Mouse (Mus musculus) frontal cortex, postnatal 14 days (tissue): ENCODE data around the gene Cpsf7.
A peak's percentile ranks its signal among the peaks of the same experiment; 100 is the strongest.

Experiments
- DNase-seq, 2 experiments: peaks; one replicate each; pipeline ENCODE4 v3.0.0; 2022; ENCODE audit warnings: low spot score in 2 of 2

Cpsf7 gene

DNA sequence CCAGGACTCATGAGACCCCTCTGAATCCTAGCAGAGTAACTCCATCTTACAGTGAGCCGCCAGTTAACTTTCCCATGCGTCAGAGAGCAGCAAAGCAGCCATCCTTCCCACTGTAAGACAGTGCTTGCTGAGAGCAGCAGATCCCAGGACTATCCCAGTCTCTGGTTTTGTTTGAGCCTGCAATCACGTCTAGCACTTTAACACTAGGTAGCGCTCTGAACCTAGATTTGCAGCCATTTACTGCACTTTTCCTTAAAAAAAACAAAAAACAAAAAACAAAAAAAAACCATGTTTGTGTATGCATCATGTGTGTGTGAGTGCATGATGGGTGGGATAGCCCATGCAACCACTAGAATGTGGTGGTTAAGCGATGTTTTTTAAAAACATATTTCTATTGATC lies 35.0 kb downstream of the Cpsf7 start:
- DNase-seq, result no peak

DNA sequence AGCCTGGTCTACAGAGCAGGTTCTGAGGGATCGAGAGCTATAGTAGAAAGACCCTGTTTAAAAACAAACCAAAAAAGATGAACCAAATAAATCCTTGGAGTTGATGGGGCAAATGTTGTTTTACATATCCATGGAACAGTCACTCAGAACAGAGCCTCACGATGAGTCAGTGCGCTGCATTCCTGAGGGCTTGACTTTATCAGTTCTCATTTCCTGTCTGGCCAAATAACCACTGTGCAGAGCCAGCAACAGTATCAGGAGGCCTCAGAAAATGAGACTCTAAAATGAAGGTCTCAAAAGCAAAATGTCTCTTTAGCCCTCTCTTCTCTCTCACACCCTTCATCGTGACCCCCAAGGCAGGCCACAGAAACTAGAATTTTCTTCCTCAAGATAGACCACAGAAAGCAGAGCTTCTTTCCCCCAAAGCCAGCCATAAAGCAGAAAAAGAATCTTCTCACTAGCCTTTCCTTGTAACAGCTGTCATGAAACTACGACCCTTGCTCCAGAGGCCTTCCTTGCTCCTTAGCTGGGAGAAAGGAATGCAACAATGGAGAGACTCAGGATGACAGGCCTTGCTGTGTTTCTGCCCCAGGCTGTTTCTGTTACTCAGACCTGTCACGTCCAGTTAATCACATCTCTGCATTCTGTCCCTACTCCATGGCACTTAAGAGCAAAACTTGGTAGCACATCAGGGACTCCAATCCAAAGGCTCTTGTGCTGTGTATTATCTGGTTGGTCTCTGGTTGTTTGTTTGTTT lies 36.7 kb downstream of the Cpsf7 start:
- no peak for DNase-seq

DNA sequence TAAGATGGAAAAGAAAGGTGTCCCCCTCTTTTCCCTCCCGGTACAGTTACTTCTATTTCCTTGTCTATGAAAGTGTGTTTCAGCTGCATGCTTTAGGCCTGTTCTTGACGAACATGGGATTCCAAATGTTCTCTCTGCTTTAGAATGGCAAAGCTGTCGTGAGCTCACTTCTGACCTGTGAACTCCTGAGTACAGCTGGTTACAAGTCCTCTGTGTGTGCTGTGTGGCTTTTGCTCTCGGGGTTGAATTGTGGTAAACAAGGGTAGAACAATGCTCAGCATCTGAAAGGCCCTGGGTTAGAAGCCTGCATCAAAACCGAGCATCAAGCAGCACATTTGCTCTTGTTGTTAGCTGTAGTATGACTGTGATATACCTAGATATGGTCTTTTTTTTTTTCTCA lies 37.3 kb downstream of the Cpsf7 start:
- no peak for DNase-seq

DNA sequence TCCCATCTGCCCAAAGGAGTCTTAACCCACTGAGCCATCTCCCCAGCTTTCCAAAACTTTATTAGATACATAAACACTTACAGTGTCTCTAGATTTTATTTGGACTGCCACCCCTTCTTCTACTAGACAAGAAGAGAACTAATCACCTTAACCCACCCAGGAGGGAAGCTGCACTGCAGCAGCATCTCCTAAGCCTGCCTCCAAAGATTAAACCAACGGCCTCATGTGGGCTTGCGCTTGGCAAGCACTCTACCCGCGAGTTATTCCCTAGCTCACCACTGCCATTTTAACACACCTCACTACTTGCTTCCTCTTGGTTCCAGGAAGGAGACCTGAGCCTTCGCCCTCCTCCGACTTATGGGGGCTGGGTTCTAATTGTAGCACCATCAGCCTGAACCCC lies 39.2 kb downstream of the Cpsf7 start:
- DNase-seq, result no peak

DNA sequence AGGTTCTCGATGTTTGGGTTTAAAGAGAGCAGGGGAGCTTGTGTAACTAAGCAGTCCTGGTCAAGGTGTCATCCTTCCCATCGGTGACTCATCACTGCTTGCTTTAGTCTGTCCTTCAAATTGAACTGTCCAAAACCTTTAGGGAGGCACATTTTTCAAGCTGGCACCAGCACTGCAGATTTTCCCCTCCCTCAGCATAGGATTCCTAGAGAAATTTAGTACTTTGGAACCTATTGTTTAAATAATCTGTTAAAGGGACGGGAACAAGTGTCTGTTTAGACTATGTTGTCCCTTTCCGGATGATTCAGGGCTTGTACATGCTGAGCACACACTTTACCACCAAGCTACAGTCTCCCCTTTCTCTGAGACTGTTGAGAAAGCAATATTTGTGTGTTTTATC lies 40.2 kb downstream of the Cpsf7 start:
- no peak for DNase-seq

DNA sequence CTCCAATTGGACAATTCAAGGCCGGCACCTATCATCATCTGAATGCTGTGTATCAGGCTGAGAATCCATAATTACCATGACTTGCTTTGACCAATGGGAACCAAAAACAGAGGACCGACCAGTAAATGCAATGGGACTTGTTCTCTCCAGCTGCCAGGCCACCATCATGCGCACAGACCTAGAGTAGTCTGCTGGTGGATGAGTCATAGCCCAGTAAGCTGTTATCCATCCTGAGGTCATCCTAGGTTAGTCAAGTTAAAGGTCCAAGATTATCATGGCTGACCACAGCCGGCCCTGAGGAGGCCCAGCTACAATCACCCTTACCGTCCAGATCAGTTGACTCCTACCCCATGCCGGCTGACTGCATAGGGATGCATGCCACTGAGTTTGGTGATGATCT lies 44.6 kb downstream of the Cpsf7 start:
- no peak for DNase-seq

DNA sequence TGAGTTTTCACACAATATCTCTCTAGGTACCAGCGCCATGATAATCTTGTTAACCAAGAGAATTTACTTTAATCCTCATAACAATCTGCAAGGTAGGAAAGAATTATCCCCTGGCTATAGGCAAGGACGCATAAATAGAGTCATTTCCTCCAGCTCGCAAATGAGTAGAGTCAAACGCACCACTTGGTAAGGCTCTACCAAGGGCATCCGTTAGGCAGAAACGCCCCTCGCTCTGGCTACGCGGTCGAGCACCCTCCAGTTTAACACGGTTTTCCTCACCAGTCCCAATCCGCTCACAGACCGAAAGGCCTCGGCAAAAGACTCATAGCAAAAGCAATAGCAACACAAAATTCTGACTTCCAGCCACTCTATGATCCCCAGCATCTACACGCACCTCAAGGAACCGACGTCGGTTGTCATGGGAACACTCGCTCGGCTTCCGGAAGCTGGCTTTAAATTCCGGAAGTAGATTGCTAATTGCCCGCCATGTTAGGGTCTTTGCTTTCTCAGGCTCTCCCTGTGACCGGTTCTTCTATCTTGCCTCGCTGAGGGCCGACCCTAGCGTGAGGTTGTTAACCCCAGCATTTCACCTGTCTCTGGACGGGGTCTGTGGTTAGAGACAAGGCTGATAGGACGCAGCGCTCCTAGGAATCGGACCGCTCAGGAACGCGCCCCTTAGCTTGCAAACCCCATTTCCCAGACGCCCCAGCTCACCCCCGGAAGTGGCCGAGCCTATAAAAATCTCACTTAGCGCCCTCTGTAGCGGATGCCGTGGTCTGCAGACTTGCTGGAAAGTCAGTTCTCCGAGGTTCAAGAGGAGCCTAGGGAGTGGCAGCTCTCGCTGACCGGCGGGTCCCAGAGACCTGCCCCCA lies 51.9 kb downstream of the Cpsf7 start, which contains the start of the genes Cyb561a3 and Tmem138:
TSS of gene Cyb561a3 (plus strand) at position 483 of the 872 bp plus-strand sequence.
TSS of gene Tmem138 (minus strand) at position 673 of the 872 bp plus-strand sequence.
- DNase-seq, result peak; percentile 85 to 93

DNA sequence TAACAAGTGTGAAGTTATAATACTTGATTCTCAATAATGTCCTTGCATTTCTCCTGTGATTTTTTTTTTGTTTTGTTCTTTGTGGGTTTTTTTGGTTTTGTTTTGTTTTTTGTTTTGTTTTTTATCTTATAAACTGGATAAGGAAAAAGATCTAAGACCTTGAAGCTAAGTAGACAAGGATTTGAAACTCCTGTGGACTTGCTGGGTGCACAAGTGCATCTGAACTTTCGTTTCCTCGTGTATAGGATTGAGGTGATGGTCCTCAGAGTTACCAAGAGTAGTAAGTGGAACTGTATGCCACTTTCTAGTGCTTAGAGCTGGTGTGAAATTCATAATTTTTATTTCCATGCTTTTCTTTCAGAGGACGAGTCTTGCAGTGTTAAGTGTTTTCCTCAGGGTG lies 55.0 kb downstream of the Cpsf7 start:
- no peak for DNase-seq

DNA sequence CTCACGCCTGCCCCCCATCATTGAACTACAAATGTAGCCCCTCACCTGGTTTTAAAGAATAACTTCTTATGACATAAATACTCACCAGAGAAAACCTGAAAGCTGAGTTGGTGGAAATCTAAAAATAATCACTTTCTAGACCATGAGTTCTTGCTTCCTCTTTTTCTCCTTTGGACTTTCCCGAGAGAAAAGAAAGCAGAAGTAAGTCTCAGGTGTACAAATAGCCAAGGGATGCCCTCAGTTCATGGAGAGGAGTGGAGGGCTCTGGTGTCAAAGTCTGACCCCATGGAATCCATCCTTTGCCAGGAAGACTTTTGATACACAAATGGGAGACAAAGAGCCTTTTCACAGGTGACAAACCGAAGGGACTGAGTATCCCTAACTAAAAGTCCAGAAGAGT lies 55.7 kb downstream of the Cpsf7 start:
- no peak for DNase-seq

DNA sequence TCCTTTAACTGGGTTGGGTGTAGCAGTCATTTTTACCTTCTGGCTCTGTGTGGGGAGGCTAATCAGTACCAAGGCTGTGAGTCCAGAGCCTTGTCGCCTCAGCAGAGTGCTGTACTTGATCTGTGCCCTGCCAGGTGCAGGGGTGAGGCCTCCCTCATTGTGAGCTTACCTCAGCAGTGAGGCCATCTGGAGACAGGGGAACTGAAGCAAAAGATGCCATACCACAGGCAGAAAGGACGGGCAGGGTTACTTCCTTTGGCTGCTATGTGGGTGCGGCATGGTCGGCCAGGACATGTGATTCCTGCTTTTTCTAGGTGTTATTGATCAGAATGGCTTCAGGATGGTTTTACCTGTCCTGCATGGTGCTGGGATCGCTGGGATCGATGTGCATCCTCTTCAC lies 56.9 kb downstream of the Cpsf7 start:
- DNase-seq, result no peak

DNA sequence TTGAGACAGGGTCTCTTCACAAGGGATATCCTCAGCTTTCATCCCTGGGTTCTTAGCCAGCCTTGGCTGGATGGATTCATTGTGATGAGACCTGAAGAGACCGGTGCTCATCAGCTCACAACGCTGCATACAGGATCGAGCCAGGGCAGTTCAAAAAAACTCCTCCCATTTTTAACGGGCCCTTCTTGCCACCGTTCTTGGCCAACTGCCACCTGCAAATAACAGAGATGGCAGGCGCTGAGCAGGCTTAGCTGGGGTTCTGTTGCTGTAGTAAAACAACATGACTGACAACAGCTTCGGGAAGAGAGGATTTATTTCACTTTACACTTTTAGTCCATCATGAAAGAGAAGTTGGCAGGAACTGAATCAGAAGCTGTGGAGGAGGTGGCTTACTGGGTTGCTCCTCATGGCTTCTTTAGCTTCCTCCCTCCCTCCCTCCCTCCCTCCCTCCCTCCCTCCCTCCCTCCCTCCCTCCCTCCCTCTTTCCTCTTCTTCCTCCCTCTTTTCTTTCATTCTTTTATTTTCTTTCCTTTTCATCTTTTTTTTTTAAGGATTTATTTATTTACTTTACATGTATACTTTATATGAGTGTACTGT lies 58.6 kb downstream of the Cpsf7 start:
- DNase-seq, result no peak

DNA sequence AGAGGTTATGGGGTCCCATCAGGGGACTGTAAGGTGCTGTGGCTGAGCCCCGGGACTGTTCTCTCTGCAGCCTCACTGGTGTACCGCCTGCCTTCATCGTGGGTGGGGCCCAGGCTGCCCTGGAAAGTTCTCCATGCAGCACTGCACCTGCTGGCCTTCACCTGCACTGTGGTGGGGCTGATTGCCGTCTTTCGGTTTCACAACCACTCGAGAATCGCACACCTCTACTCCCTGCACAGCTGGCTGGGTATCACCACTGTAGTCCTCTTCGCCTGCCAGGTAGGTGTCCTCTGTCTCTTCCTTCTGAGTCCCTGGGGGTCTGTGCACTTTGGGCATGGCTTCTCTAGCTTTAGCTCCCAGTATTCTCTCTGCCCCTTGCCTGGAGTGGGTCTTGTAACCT lies 60.0 kb downstream of the Cpsf7 start:
- DNase-seq, result no peak

DNA sequence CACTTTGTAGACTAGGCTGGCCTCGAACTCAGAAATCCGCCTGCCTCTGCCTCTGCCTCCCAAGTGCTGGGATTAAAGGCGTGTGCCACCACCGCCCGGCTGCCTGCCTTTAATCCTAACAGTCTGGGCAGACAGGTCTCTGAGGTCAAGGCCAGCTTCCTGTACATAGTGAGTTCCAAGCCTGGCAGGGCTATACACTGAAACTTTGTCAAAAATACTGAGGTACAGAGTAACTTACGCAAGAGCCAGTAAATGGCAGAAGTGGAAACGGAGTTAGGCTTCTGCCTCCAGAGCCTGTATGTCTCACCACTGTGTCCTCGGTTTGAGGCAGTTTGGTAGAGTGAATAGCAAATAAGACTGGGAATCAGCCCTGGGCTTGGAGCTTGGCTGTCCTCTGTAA lies 62.2 kb downstream of the Cpsf7 start:
- DNase-seq, result no peak

DNA sequence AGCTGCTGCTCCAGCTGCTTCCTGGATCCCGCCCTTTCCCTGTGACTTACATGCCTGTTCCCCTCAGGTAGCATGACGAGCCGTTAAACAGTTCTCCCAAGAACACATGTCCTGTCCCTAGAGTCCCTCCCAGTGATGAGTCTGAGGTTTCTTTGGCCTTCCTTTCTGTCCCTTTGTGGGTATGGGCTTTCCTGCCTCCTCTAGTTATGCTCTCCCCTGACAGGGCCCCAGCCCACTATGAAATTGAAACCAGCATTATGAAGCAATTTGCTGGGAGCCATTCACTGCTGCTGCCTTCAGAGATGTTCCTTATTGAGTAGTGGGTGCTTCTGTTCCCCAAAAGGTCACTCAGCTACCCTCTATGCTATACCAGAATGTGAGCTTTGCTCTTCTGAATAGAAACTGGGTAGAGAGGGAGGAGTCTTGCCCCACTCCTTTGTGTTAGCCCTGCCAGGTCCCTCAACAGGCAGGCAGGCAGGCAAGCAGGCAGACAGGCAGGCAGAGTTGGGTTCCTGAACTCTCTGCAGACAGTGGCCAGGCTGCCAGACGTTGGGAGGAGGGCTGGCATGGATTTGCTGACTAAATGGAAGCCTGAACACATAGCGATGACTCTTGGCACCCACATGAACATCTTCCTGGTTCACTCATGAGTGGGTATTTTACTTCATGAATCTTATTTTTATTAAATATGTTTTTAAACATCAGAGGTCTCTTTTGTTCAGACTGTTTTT lies 64.2 kb downstream of the Cpsf7 start:
- no peak for DNase-seq

DNA sequence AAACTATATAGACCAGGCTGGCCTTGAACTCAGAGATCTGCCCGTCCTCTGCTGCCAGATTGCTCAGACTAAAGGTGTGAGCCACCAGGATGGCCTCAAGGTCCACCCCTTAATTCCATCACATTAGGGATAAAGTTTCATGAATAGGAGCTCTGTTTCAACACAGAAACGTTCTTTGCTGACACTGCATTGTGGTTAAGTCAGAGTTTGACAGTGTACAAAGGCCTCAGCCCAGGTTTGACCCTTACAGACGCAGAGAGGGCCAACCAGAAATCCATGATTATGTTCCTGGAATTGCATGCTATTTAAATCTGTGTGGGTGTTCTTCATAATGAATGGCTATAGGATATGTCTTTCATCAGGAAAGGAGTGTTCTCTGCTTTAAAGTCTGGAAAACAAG lies 65.2 kb downstream of the Cpsf7 start:
- DNase-seq, result no peak

DNA sequence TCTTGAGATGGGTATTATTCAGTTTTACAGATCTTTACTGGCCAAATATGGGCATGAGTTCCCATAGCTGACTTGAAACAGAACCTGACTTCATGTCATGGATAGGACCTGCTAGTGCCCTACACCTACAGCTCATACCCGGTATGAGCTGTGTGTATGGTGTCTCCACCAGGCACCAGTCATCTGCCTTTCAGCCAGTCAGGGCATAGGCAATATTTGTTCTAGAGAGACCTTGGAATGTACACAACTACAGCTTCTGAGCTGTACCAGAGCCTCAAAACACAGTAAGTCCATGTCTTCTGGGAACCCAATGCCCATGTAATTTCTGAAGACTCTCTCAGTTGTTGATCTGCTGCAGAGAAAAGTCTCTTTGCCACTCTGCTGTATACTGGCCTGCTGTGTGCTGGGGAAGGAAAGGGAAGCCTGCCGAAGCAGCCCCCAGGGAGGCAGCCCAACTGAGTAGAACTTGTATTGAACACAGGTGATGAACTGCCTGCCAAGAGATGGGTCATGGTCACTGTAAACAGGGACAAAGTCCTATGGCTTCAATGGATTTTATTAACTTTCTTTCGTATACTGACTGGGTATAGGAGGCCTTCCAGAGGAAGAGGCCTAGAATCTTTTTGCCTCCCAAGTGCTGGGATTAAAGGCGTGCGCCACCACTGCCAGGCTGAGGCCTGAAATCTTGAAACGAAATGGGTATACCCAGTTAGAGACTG lies 66.8 kb downstream of the Cpsf7 start:
- DNase-seq, result no peak
